Mouse (Mus musculus): ENCODE measurements around the gene Gm973. TPM values are rescaled to one million over a fixed set of nuclear protein-coding genes. Genes with fewer than 3 reads are reported as not detected.

Gm973 gene
- 0.10 and 0.13 TPM in 2 replicates for polyA plus RNA-seq (2012; rRNA removed)

GRCm38 (mm10) chr1:59516026-59516917 lies at the start of gene Gm973:
Gene Gm973, plus strand, starts transcription at chr1:59516264.
- Histone ChIP-seq H3K4me3 (ENCODE audit: low read depth, low read length) (peak within 1 kb of the TSS; percentile 4; the same call in 1 of the 2 replicates), H3K27me3 (ENCODE audit: control insufficient read depth, insufficient read depth, low read length) (no peaks in the 10 kb centered on the region), H3K4me1 (ENCODE audit: control insufficient read depth, insufficient read depth, insufficient read length, low read length) (peaks cover 8% of the 10 kb centered on the region), H3K36me3 (ENCODE audit: control insufficient read depth, insufficient read depth, low read length) (no peaks in the 10 kb centered on the region), H3K27ac (ENCODE audit: insufficient read depth, low read depth, low read length) (no peak within 1 kb of the TSS)
- TF ChIP-seq CTCF (IDR thresholded peaks at IDR 0.05; ENCODE audit: extremely low read depth, insufficient read length, insufficient replicate concordance, low read depth, low read length) (no peak), POLR2A (IDR thresholded peaks at IDR 0.05; ENCODE audit: low read depth, low read length) (no peak)
- WGBS, result 41% methylated on average over 25 of the region's 25 CpGs

- no peaks in the 10 kb centered on the region for H3K27me3 ChIP-seq (ENCODE audit: control insufficient read depth, insufficient read depth, low read length)
- no peaks in the 10 kb centered on the region for H3K36me3 ChIP-seq (ENCODE audit: control insufficient read depth, insufficient read depth, low read length)
- no peak overlapping the region for H3K27ac ChIP-seq (ENCODE audit: insufficient read depth, low read depth, low read length)
- TF ChIP-seq CTCF (IDR thresholded peaks at IDR 0.05; ENCODE audit: extremely low read depth, insufficient read length, insufficient replicate concordance, low read depth, low read length) (no peak), POLR2A (IDR thresholded peaks at IDR 0.05; ENCODE audit: low read depth, low read length) (no peak)
- no peak overlapping the region for H3K4me3 ChIP-seq (ENCODE audit: low read depth, low read length)
- 83% methylated on average over 4 of the region's 4 CpGs for WGBS
- H3K4me1 ChIP-seq (ENCODE audit: control insufficient read depth, insufficient read depth, insufficient read length, low read length), result peaks cover 3% of the 10 kb centered on the region
Measured at GRCm38 (mm10) chr1:59469170-59469569, 46.9 kb upstream of the Gm973 start.

GRCm38 (mm10) chr1:59470766-59471165 lies 45.3 kb upstream of the Gm973 start:
- no peak for TF ChIP-seq CTCF (IDR thresholded peaks at IDR 0.05; ENCODE audit: extremely low read depth, insufficient read length, insufficient replicate concordance, low read depth, low read length)
- TF ChIP-seq POLR2A (IDR thresholded peaks at IDR 0.05; ENCODE audit: low read depth, low read length), result no peak
- Histone ChIP-seq H3K36me3 (ENCODE audit: control insufficient read depth, insufficient read depth, low read length) (no peaks in the 10 kb centered on the region), H3K27me3 (ENCODE audit: control insufficient read depth, insufficient read depth, low read length) (no peaks in the 10 kb centered on the region), H3K27ac (ENCODE audit: insufficient read depth, low read depth, low read length) (no peak overlapping the region), H3K4me1 (ENCODE audit: control insufficient read depth, insufficient read depth, insufficient read length, low read length) (peaks cover 9% of the 10 kb centered on the region), H3K4me3 (ENCODE audit: low read depth, low read length) (no peak overlapping the region)
- 76% methylated on average over 4 of the region's 4 CpGs for WGBS

GRCm38 (mm10) chr1:59472368-59473180 lies 43.5 kb upstream of the Gm973 start:
- Histone ChIP-seq H3K27me3 (ENCODE audit: control insufficient read depth, insufficient read depth, low read length) (no peaks in the 10 kb centered on the region), H3K4me1 (ENCODE audit: control insufficient read depth, insufficient read depth, insufficient read length, low read length) (peaks cover 15% of the 10 kb centered on the region), H3K4me3 (ENCODE audit: low read depth, low read length) (no peak overlapping the region), H3K27ac (ENCODE audit: insufficient read depth, low read depth, low read length) (no peak overlapping the region), H3K36me3 (ENCODE audit: control insufficient read depth, insufficient read depth, low read length) (no peaks in the 10 kb centered on the region)
- WGBS, result 36% methylated on average over 11 of the region's 11 CpGs
- TF ChIP-seq CTCF (IDR thresholded peaks at IDR 0.05; ENCODE audit: extremely low read depth, insufficient read length, insufficient replicate concordance, low read depth, low read length) (no peak), POLR2A (IDR thresholded peaks at IDR 0.05; ENCODE audit: low read depth, low read length) (no peak)

GRCm38 (mm10) chr1:59473181-59473555 lies 42.9 kb upstream of the Gm973 start:
- Histone ChIP-seq H3K27ac (ENCODE audit: insufficient read depth, low read depth, low read length) (no peak overlapping the region), H3K27me3 (ENCODE audit: control insufficient read depth, insufficient read depth, low read length) (no peaks in the 10 kb centered on the region), H3K4me1 (ENCODE audit: control insufficient read depth, insufficient read depth, insufficient read length, low read length) (peaks cover 15% of the 10 kb centered on the region), H3K36me3 (ENCODE audit: control insufficient read depth, insufficient read depth, low read length) (no peaks in the 10 kb centered on the region), H3K4me3 (ENCODE audit: low read depth, low read length) (no peak overlapping the region)
- TF ChIP-seq POLR2A (IDR thresholded peaks at IDR 0.05; ENCODE audit: low read depth, low read length) (no peak), CTCF (IDR thresholded peaks at IDR 0.05; ENCODE audit: extremely low read depth, insufficient read length, insufficient replicate concordance, low read depth, low read length) (no peak)
- 79% methylated on average over 4 of the region's 4 CpGs for WGBS

GRCm38 (mm10) chr1:59475618-59476017 lies 40.4 kb upstream of the Gm973 start:
- WGBS, result 8% methylated on average over 2 of the region's 2 CpGs
- TF ChIP-seq POLR2A (IDR thresholded peaks at IDR 0.05; ENCODE audit: low read depth, low read length) (no peak), CTCF (IDR thresholded peaks at IDR 0.05; ENCODE audit: extremely low read depth, insufficient read length, insufficient replicate concordance, low read depth, low read length) (no peak)

GRCm38 (mm10) chr1:59478911-59479310 lies 37.2 kb upstream of the Gm973 start:
- Histone ChIP-seq H3K4me1 (ENCODE audit: control insufficient read depth, insufficient read depth, insufficient read length, low read length) (peaks cover 22% of the 10 kb centered on the region), H3K36me3 (ENCODE audit: control insufficient read depth, insufficient read depth, low read length) (no peaks in the 10 kb centered on the region), H3K4me3 (ENCODE audit: low read depth, low read length) (no peak overlapping the region), H3K27ac (ENCODE audit: insufficient read depth, low read depth, low read length) (no peak overlapping the region), H3K27me3 (ENCODE audit: control insufficient read depth, insufficient read depth, low read length) (no peaks in the 10 kb centered on the region)
- 57% methylated on average over 3 of the region's 3 CpGs for WGBS
- TF ChIP-seq CTCF (IDR thresholded peaks at IDR 0.05; ENCODE audit: extremely low read depth, insufficient read length, insufficient replicate concordance, low read depth, low read length) (no peak), POLR2A (IDR thresholded peaks at IDR 0.05; ENCODE audit: low read depth, low read length) (no peak)

More at GRCm38 (mm10) chr1:59475618-59476017, 40.4 kb upstream of the Gm973 start:
- Histone ChIP-seq H3K4me1 (ENCODE audit: control insufficient read depth, insufficient read depth, insufficient read length, low read length) (peaks cover 15% of the 10 kb centered on the region), H3K27me3 (ENCODE audit: control insufficient read depth, insufficient read depth, low read length) (no peaks in the 10 kb centered on the region), H3K36me3 (ENCODE audit: control insufficient read depth, insufficient read depth, low read length) (no peaks in the 10 kb centered on the region), H3K4me3 (ENCODE audit: low read depth, low read length) (no peak overlapping the region), H3K27ac (ENCODE audit: insufficient read depth, low read depth, low read length) (peak overlapping the region; percentile 66)

All from small intestine, adult 2 months (tissue).